Mouse (Mus musculus) midbrain, embryonic 16.5 days (tissue): ENCODE results near the gene Dnajc5. TPM values are rescaled to one million over a fixed set of nuclear protein-coding genes. Genes with fewer than 3 reads are reported as not detected.
A peak's percentile ranks its signal among the peaks of the same experiment; 100 is the strongest.

Experiments used
- ATAC-seq: fragments of 200-750 bp; cut with Nextera tagmentation; 2 replicates; pipeline ENCODE4 v1.8.0; 2017; ENCODE audit warnings: moderate TSS enrichment
- H3K27ac ChIP-seq: fragments of 300-500 bp; sonication (generic); 2 replicates; pipeline ENCODE4 v1.5.1; 2014; ENCODE audit warnings: mild to moderate bottlenecking, low read length, mixed read lengths
- H3K27me3 ChIP-seq: fragments of 300-500 bp; sonication (generic); 2 replicates; pipeline ENCODE4 v1.6.1; 2014; ENCODE audit warnings: low read depth, low read length, mixed read lengths; ENCODE audit not compliant: control insufficient read depth, insufficient read depth
- H3K36me3 ChIP-seq: fragments of 300-500 bp; sonication (generic); 2 replicates; pipeline ENCODE4 v1.6.1; 2014; ENCODE audit warnings: mild to moderate bottlenecking, low read length, moderate library complexity, mixed read lengths; ENCODE audit not compliant: control insufficient read depth, insufficient read depth
- H3K4me1 ChIP-seq: fragments of 300-500 bp; sonication (generic); 2 replicates; pipeline ENCODE4 v1.6.1; 2014; ENCODE audit warnings: mild to moderate bottlenecking, low read length, mixed read lengths; ENCODE audit not compliant: control insufficient read depth, insufficient read depth
- H3K4me2 ChIP-seq: fragments of 300-500 bp; sonication (generic); 2 replicates; pipeline ENCODE4 v1.6.1; 2014; ENCODE audit warnings: mild to moderate bottlenecking, low read length, mixed read lengths
- H3K4me3 ChIP-seq: fragments of 300-500 bp; sonication (generic); 2 replicates; pipeline ENCODE4 v1.5.1; 2014; ENCODE audit warnings: low read depth, mild to moderate bottlenecking, low read length, moderate library complexity, mixed read lengths
- H3K9ac ChIP-seq: fragments of 300-500 bp; sonication (generic); 2 replicates; pipeline ENCODE4 v1.6.1; 2014; ENCODE audit warnings: low read depth, low read length, mixed read lengths
- H3K9me3 ChIP-seq: fragments of 300-500 bp; sonication (generic); replicated peaks from 2 replicates; pipeline ENCODE4 v1.6.1; 2014; ENCODE audit warnings: mild to moderate bottlenecking, low read length, mixed read lengths; ENCODE audit not compliant: control insufficient read depth, poor library complexity, severe bottlenecking
- WGBS: fragments of 180-500 bp; shearing (Covaris S2); extraction: QIAGEN DNeasy Blood & Tissue Kit; methylation state at CpG from one replicate; pipeline ENCODE4 v1.1.7; 2014; 5-methylcytosine and 5-hydroxymethylcytosine counted together
- polyA plus RNA-seq: library from polyadenylated mRNA; unstranded; fragments of >200 nt; fragmentation: Nextera tagmentation; extraction: Ambion mirVana; gene quantifications from 2 replicates; pipeline ENCODE4 v1.2.1, GENCODE M21; 2015

The Dnajc5 gene
- polyA plus RNA-seq, 1 experiment from 2014 or later = 302 TPM

DNA sequence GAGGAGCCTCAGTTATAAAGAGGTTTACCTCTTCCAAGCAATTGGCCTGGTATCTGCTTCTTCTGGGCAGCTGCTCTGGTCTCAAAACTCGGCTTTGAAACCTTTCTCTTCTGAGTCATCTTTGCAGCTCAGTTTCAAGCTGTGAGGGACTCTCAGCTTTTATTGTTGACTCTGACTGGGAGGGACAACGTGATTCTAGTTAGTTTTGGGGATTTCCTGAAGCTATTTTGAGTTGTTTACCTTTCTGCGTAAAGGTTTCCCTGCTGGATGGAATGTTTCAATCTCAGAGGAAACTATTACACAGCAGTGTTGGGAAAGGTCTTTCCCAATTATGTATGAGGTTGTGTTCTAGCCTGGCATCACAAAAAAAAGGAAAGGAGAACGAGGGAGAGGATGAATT is 21.6 kb upstream of the Dnajc5 start:
- Histone ChIP-seq H3K4me2 (no peak overlapping the region), H3K4me3 (no peak overlapping the region)
- no peak for ATAC-seq

GRCm38 (mm10) chr2:181509191-181509590 is 11.1 kb upstream of the Dnajc5 start:
- Histone ChIP-seq H3K27ac (no peak overlapping the region), H3K4me3 (no peak overlapping the region), H3K4me1 (no peaks in the 10 kb centered on the region), H3K27me3 (no peaks in the 10 kb centered on the region), H3K9ac (no peak overlapping the region), H3K9me3 (no peaks in the 10 kb centered on the region), H3K36me3 (peaks cover 24% of the 10 kb centered on the region), H3K4me2 (no peak overlapping the region)
- 100% methylated on average over 2 of the region's 2 CpGs for WGBS
- ATAC-seq = no peak

More for the DNA sequence above, 21.6 kb upstream of the Dnajc5 start:
- Histone ChIP-seq H3K36me3 (peaks cover 21% of the 10 kb centered on the region), H3K9me3 (no peaks in the 10 kb centered on the region), H3K27ac (no peak overlapping the region), H3K9ac (no peak overlapping the region), H3K27me3 (no peaks in the 10 kb centered on the region), H3K4me1 (peaks cover 15% of the 10 kb centered on the region)
- WGBS = 81% methylated on average over 4 of the region's 4 CpGs

GRCm38 (mm10) chr2:181511231-181511630 is 9.1 kb upstream of the Dnajc5 start:
- ATAC-seq = no peak
- WGBS = 94% methylated on average over 8 of the region's 8 CpGs
- Histone ChIP-seq H3K4me2 (no peak overlapping the region), H3K4me3 (no peak overlapping the region), H3K36me3 (peaks cover 26% of the 10 kb centered on the region), H3K4me1 (no peaks in the 10 kb centered on the region), H3K27ac (no peak overlapping the region), H3K27me3 (no peaks in the 10 kb centered on the region), H3K9ac (no peak overlapping the region), H3K9me3 (no peaks in the 10 kb centered on the region)

GRCm38 (mm10) chr2:181519201-181519600 is 1.1 kb upstream of the Dnajc5 start:
- H3K36me3 ChIP-seq = peaks cover 16% of the 10 kb centered on the region
- peak overlapping the region; percentile 85 for H3K9ac ChIP-seq
- 85% methylated on average over 3 of the region's 3 CpGs for WGBS
- no peak for ATAC-seq
- no peaks in the 10 kb centered on the region for H3K27me3 ChIP-seq
- H3K4me3 ChIP-seq = peak overlapping the region; percentile 81
- peak overlapping the region; percentile 70 for H3K4me2 ChIP-seq
- H3K9me3 ChIP-seq = no peaks in the 10 kb centered on the region
- peaks cover 32% of the 10 kb centered on the region for H3K4me1 ChIP-seq
- peak overlapping the region; percentile 95 for H3K27ac ChIP-seq

DNA sequence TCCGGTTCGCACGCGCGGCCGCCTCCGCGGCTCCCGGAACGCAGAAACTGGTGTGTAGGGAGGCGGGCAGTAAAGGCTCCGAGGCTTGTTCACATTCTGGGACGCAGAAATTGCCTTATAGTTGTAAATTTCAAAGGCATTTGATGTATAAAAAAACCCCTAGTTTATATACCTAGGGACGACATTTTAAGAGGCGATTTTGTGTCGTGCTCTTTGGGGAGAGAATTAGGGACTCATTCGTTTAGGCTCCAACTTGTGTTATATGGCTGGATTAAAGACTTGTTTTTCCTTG is 597 bp downstream of the Dnajc5 start:
- Histone ChIP-seq H3K27ac (peak overlapping the region; percentile 95), H3K27me3 (no peaks in the 10 kb centered on the region), H3K9ac (peak overlapping the region; percentile 85), H3K4me1 (peaks cover 32% of the 10 kb centered on the region), H3K4me3 (peak overlapping the region; percentile 81), H3K4me2 (peak overlapping the region; percentile 73), H3K9me3 (no peaks in the 10 kb centered on the region), H3K36me3 (peaks cover 16% of the 10 kb centered on the region)
- ATAC-seq = no peak
- WGBS = under 1% methylated on average over 17 of the region's 17 CpGs

- Histone ChIP-seq H3K9me3 (no peaks in the 10 kb centered on the region), H3K4me2 (peak overlapping the region; percentile 73), H3K27me3 (no peaks in the 10 kb centered on the region), H3K4me1 (peaks cover 32% of the 10 kb centered on the region), H3K27ac (no peak overlapping the region), H3K4me3 (peak overlapping the region; percentile 81), H3K36me3 (peaks cover 11% of the 10 kb centered on the region), H3K9ac (peak overlapping the region; percentile 85)
- ATAC-seq = no peak
- 62% methylated on average over 10 of the region's 10 CpGs for WGBS
Measured at GRCm38 (mm10) chr2:181521491-181521890, 1.2 kb downstream of the Dnajc5 start.

DNA sequence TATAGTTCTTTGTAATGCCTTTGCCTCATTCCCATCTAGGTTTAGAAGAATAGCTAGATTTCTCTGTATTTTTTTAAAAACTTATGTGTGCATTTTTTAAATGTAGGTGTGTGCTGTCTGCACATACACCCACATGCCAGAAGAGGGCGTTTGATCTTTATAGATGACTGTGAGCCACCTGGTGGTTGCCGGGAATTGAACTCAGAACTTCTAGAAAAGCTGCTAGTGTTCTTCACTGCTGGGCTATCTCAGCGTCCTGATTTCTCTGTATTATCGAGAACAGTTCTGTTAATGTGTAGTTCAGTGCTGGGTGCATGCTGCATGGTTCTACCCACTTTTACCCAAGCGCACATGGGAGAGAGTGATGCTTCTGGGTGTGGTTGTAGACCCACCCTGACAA is 2.5 kb downstream of the Dnajc5 start:
- H3K9me3 ChIP-seq = no peaks in the 10 kb centered on the region
- no peaks in the 10 kb centered on the region for H3K27me3 ChIP-seq
- 78% methylated on average over 5 of the region's 5 CpGs for WGBS
- no peak for ATAC-seq
- no peaks in the 10 kb centered on the region for H3K36me3 ChIP-seq
- H3K4me2 ChIP-seq = no peak overlapping the region
- H3K4me1 ChIP-seq = peaks cover 32% of the 10 kb centered on the region
- no peak overlapping the region for H3K4me3 ChIP-seq
- no peak overlapping the region for H3K9ac ChIP-seq
- H3K27ac ChIP-seq = no peak overlapping the region

DNA sequence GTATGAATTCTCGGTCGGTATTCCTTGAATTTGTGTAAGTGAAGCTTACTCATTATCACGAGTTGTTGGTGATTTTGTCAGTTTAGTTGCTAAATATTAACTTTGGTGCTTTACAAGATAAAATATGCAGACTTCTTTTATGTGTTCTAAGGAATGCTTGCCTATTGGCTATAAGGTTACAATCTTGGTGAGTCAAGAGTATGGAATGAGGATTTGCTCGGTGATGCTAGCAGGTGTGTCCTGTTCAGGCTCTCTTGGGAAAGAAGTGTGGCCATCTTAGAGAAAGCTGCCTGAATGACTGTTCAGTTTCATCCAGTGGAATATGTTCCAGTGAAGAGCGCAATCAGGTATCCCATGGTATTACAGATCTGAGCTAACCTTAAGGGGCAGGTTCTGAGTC is 5.2 kb downstream of the Dnajc5 start:
- H3K36me3 ChIP-seq = no peaks in the 10 kb centered on the region
- no peak overlapping the region for H3K4me3 ChIP-seq
- no peak overlapping the region for H3K4me2 ChIP-seq
- peaks cover 21% of the 10 kb centered on the region for H3K4me1 ChIP-seq
- 89% methylated on average over 5 of the region's 5 CpGs for WGBS
- no peak for ATAC-seq
- H3K27me3 ChIP-seq = no peaks in the 10 kb centered on the region
- no peak overlapping the region for H3K27ac ChIP-seq
- no peak overlapping the region for H3K9ac ChIP-seq
- H3K9me3 ChIP-seq = no peaks in the 10 kb centered on the region

- Histone ChIP-seq H3K9me3 (peaks cover 4% of the 10 kb centered on the region; the same call in 1 of the 2 replicates), H3K27me3 (no peaks in the 10 kb centered on the region), H3K9ac (no peak overlapping the region), H3K36me3 (no peaks in the 10 kb centered on the region), H3K4me2 (no peak overlapping the region), H3K27ac (no peak overlapping the region), H3K4me3 (no peak overlapping the region), H3K4me1 (no peaks in the 10 kb centered on the region)
- ATAC-seq = no peak
- WGBS = 94% methylated on average over 1 of the region's 1 CpGs
Measured at GRCm38 (mm10) chr2:181529076-181529475, 8.8 kb downstream of the Dnajc5 start.

- Histone ChIP-seq H3K4me2 (no peak overlapping the region), H3K9ac (no peak overlapping the region), H3K9me3 (peaks cover 4% of the 10 kb centered on the region; the same call in 1 of the 2 replicates), H3K36me3 (no peaks in the 10 kb centered on the region), H3K27ac (no peak overlapping the region), H3K27me3 (no peaks in the 10 kb centered on the region), H3K4me3 (no peak overlapping the region), H3K4me1 (no peaks in the 10 kb centered on the region)
- 98% methylated on average over 3 of the region's 3 CpGs for WGBS
- no peak for ATAC-seq
Measured at GRCm38 (mm10) chr2:181532589-181532988, 12.3 kb downstream of the Dnajc5 start.
